Mouse (Mus musculus) limb, embryonic 15.5 days (tissue): ENCODE measurements around the gene Rab3gap1. TPM values are rescaled to one million over a fixed set of nuclear protein-coding genes. Genes with fewer than 3 reads are reported as not detected.
"Not testable (repeated sequence)": the region's sequence is repeated elsewhere in the genome, so short reads cannot be mapped to it uniquely, and the experiment has no call there.

Source experiments
- ATAC-seq: fragments of 200-750 bp; cut with Nextera tagmentation; 2 replicates; pipeline ENCODE4 v1.8.0; 2017; ENCODE audit warnings: low read depth, moderate TSS enrichment; ENCODE audit not compliant: insufficient number of reproducible peaks, low FRiP score, low TSS enrichment
- H3K27ac ChIP-seq: fragments of 300-500 bp; sonication (generic); 2 replicates; pipeline ENCODE4 v1.5.1; 2015; ENCODE audit warnings: moderate library complexity, mild to moderate bottlenecking, inconsistent platforms
- H3K27me3 ChIP-seq: fragments of 300-500 bp; sonication (generic); 2 replicates; pipeline ENCODE4 v1.6.1; 2015; ENCODE audit warnings: inconsistent platforms
- H3K36me3 ChIP-seq: fragments of 300-500 bp; sonication (generic); 2 replicates; pipeline ENCODE4 v1.6.1; 2015; ENCODE audit warnings: inconsistent platforms
- H3K4me1 ChIP-seq: fragments of 300-500 bp; sonication (generic); 2 replicates; pipeline ENCODE4 v1.6.1; 2015; ENCODE audit warnings: inconsistent platforms
- H3K4me2 ChIP-seq: fragments of 300-500 bp; sonication (generic); 2 replicates; pipeline ENCODE4 v1.6.1; 2015; ENCODE audit warnings: mild to moderate bottlenecking, inconsistent platforms
- H3K4me3 ChIP-seq: fragments of 300-500 bp; sonication (generic); 2 replicates; pipeline ENCODE4 v1.5.1; 2015; ENCODE audit warnings: mild to moderate bottlenecking, inconsistent platforms
- H3K9ac ChIP-seq: fragments of 300-500 bp; sonication (generic); 2 replicates; pipeline ENCODE4 v1.6.1; 2015; ENCODE audit warnings: inconsistent platforms
- H3K9me3 ChIP-seq: fragments of 300-500 bp; sonication (generic); 2 replicates; pipeline ENCODE4 v1.6.1; 2016; ENCODE audit warnings: inconsistent platforms
- WGBS: fragments of 180-500 bp; shearing (Covaris S2); methylation state at CpG from one replicate; pipeline ENCODE4 v1.1.7; 2015; 5-methylcytosine and 5-hydroxymethylcytosine counted together
- polyA plus RNA-seq: library from polyadenylated mRNA; unstranded; fragments of >200 nt; fragmentation: Nextera tagmentation; extraction: Ambion mirVana; gene quantifications from 2 replicates; pipeline ENCODE4 v1.2.1, GENCODE M21; 2015

The Rab3gap1 gene
- polyA plus RNA-seq, 1 experiment from 2014 or later = 22.5 TPM

- no peak overlapping the region for H3K4me2 ChIP-seq
- H3K4me3 ChIP-seq = no peak overlapping the region
- H3K27ac ChIP-seq = no peak overlapping the region
- no peaks in the 10 kb centered on the region for H3K9me3 ChIP-seq
- no peak for ATAC-seq
- H3K36me3 ChIP-seq = peaks cover 72% of the 10 kb centered on the region
- 64% methylated on average over 8 of the region's 8 CpGs for WGBS
- H3K27me3 ChIP-seq = no peaks in the 10 kb centered on the region
- H3K9ac ChIP-seq = no peak overlapping the region
- H3K4me1 ChIP-seq = no peaks in the 10 kb centered on the region
These were observed 68.7 kb downstream of the Rab3gap1 start for GRCm38 (mm10) chr1:127937277-127937676.

- peaks cover 76% of the 10 kb centered on the region for H3K36me3 ChIP-seq
These were observed 73.7 kb downstream of the Rab3gap1 start for GRCm38 (mm10) chr1:127942231-127942630.

GRCm38 (mm10) chr1:127943516-127943915 is 74.9 kb downstream of the Rab3gap1 start:
- Histone ChIP-seq H3K27ac (no peak overlapping the region), H3K9ac (no peak overlapping the region), H3K36me3 (peaks cover 63% of the 10 kb centered on the region), H3K4me3 (no peak overlapping the region), H3K9me3 (no peaks in the 10 kb centered on the region), H3K4me1 (no peaks in the 10 kb centered on the region), H3K4me2 (no peak overlapping the region), H3K27me3 (no peaks in the 10 kb centered on the region)
- ATAC-seq = no peak
- 83% methylated on average over 6 of the region's 6 CpGs for WGBS

More at GRCm38 (mm10) chr1:127942231-127942630, 73.7 kb downstream of the Rab3gap1 start:
- Histone ChIP-seq H3K27ac (no peak overlapping the region), H3K4me3 (no peak overlapping the region), H3K9ac (no peak overlapping the region), H3K4me2 (no peak overlapping the region), H3K9me3 (no peaks in the 10 kb centered on the region), H3K27me3 (no peaks in the 10 kb centered on the region), H3K4me1 (no peaks in the 10 kb centered on the region)
- 91% methylated on average over 10 of the region's 10 CpGs for WGBS
- ATAC-seq = no peak

DNA sequence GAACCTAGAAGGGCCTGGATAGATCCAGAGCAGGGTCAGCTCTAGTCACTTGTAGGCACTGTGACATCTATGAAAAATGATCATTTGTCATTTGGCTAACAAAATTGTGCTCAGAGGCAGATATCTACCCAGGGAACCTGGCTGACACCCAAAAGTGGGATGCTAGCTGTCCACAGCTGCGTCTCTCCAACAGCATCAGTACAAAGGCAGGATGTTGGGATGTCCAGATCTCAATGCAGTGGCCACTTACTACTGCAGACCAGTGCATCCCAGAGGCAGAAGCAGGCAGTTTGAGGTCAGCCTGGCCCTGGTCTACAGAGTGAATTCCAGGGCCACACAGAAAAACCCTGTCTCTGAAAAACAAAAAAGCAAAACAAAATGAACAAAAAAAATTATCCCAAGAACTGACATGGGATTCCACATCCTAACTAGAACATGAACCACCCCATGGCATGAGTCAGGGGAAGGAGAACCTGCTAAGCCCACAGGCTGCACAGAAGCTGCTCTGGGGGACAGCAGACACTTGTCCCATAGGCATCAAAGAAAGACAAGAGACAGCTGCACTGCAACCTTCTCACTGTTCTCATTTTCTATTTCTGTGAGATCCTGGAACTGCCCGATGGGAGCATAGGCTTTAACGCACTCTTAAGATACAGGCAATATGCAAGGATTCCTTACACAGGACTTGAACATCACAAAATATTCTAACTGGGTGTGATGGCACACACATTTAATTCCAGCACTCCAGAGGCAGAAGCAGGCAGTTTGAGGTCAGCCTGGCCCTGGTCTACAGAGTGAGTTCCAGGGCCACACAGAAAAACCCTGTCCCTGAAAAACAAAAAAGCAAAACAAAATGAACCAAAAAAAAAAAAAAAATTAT is 77.4 kb downstream of the Rab3gap1 start:
- no peak overlapping the region for H3K9ac ChIP-seq
- no peaks in the 10 kb centered on the region for H3K4me1 ChIP-seq
- 82% methylated on average over 3 of the region's 3 CpGs for WGBS
- H3K27ac ChIP-seq = no peak overlapping the region
- H3K4me2 ChIP-seq = no peak overlapping the region
- no peaks in the 10 kb centered on the region for H3K9me3 ChIP-seq
- H3K4me3 ChIP-seq = no peak overlapping the region
- H3K27me3 ChIP-seq = no peaks in the 10 kb centered on the region
- no peak for ATAC-seq
- peaks cover 39% of the 10 kb centered on the region for H3K36me3 ChIP-seq

GRCm38 (mm10) chr1:127946615-127947249 is 78.2 kb downstream of the Rab3gap1 start:
- H3K9ac ChIP-seq = no peak overlapping the region
- no peak overlapping the region for H3K4me3 ChIP-seq
- H3K36me3 ChIP-seq = peaks cover 33% of the 10 kb centered on the region
- no peaks in the 10 kb centered on the region for H3K9me3 ChIP-seq
- no peaks in the 10 kb centered on the region for H3K27me3 ChIP-seq
- H3K4me2 ChIP-seq = no peak overlapping the region
- H3K27ac ChIP-seq = no peak overlapping the region
- H3K4me1 ChIP-seq = no peaks in the 10 kb centered on the region
- ATAC-seq = no peak
- whole genome bisulfite sequencing = 88% methylated on average over 5 of the region's 5 CpGs

- ATAC-seq = no peak
- Histone ChIP-seq H3K27ac (no peak overlapping the region), H3K36me3 (peaks cover 17% of the 10 kb centered on the region), H3K4me2 (no peak overlapping the region), H3K9me3 (no peaks in the 10 kb centered on the region), H3K4me1 (no peaks in the 10 kb centered on the region), H3K9ac (no peak overlapping the region), H3K27me3 (no peaks in the 10 kb centered on the region), H3K4me3 (no peak overlapping the region)
- WGBS = 76% methylated on average over 5 of the region's 5 CpGs
These were observed 80.2 kb downstream of the Rab3gap1 start for GRCm38 (mm10) chr1:127948748-127949147.

GRCm38 (mm10) chr1:127952276-127952675 is 83.7 kb downstream of the Rab3gap1 start:
- no peaks in the 10 kb centered on the region for H3K4me1 ChIP-seq
- H3K27ac ChIP-seq = no peak overlapping the region
- no peak for ATAC-seq
- no peaks in the 10 kb centered on the region for H3K9me3 ChIP-seq
- H3K27me3 ChIP-seq = no peaks in the 10 kb centered on the region
- H3K36me3 ChIP-seq = peaks cover 4% of the 10 kb centered on the region; the same call in 1 of the 2 replicates
- no peak overlapping the region for H3K9ac ChIP-seq
- H3K4me3 ChIP-seq = no peak overlapping the region
- H3K4me2 ChIP-seq = no peak overlapping the region
- 79% methylated on average over 4 of the region's 4 CpGs for WGBS

DNA sequence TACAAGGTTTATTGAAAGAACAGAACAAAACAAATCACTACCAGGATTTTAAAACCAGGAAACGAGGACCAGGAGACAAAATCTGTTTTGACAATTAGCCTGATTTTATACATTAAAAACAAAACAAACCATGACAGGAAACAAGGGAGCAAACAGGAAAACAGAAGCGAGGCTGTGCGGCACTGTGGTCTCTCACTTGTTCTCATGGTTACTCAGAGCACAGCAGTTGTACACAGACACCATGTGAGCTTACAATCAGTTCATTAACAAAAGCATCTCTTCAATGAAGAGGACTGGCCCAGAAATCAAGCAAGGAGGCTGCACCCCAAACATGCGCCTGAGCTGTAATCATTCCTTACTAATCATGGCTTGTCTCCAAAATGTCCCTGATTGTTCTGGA is 85.6 kb downstream of the Rab3gap1 start:
- H3K27ac ChIP-seq, H3K9me3 ChIP-seq, H3K27me3 ChIP-seq, H3K36me3 ChIP-seq, H3K9ac ChIP-seq, ATAC-seq, H3K4me2 ChIP-seq, H3K4me3 ChIP-seq, H3K4me1 ChIP-seq: not testable (repeated sequence)
- 83% methylated on average over 4 of the region's 4 CpGs for WGBS

DNA sequence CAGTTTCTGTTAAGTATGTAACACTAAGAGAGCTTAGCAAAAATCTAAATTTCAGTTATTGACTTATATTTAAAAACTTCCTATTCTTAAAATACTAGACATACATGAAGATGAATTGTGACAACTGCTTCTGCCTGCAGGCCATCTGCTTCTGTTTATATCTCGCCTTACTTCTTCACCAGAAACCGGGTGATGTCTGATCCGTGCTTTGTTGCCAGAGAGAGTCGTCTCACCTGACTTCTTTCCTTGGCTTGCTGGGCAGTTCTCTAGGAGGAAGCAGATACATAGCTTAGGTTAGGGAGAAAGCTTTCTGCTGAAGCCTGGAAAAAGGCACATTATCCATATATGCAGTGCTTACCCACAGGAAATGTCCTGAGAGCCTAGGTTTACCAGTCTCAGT is 86.2 kb downstream of the Rab3gap1 start:
- ATAC-seq = no peak
- 0 out of 2 replicates have a peak, but pooled peaks cover 2% of the 10 kb centered on the region for H3K4me1 ChIP-seq
- no peak overlapping the region for H3K4me2 ChIP-seq
- H3K27ac ChIP-seq = no peak overlapping the region
- H3K4me3 ChIP-seq = no peak overlapping the region
- peaks cover 4% of the 10 kb centered on the region; the same call in 1 of the 2 replicates for H3K36me3 ChIP-seq
- WGBS = 58% methylated on average over 4 of the region's 4 CpGs
- H3K9me3 ChIP-seq = no peaks in the 10 kb centered on the region
- H3K27me3 ChIP-seq = no peaks in the 10 kb centered on the region
- no peak overlapping the region for H3K9ac ChIP-seq

- ATAC-seq = no peak
- Histone ChIP-seq H3K27ac (no peak overlapping the region), H3K27me3 (no peaks in the 10 kb centered on the region), H3K36me3 (peaks cover 4% of the 10 kb centered on the region; the same call in 1 of the 2 replicates), H3K4me1 (0 out of 2 replicates have a peak, but pooled peaks cover 2% of the 10 kb centered on the region), H3K4me2 (no peak overlapping the region), H3K4me3 (no peak overlapping the region), H3K9me3 (no peaks in the 10 kb centered on the region), H3K9ac (no peak overlapping the region)
- 90% methylated on average over 1 of the region's 1 CpGs for WGBS
These were observed 88.0 kb downstream of the Rab3gap1 start for GRCm38 (mm10) chr1:127956524-127956923.

- Histone ChIP-seq H3K4me1 (0 out of 2 replicates have a peak, but pooled peaks cover 2% of the 10 kb centered on the region), H3K4me2 (no peak overlapping the region), H3K27me3 (no peaks in the 10 kb centered on the region), H3K27ac (no peak overlapping the region), H3K36me3 (no peaks in the 10 kb centered on the region), H3K9me3 (no peaks in the 10 kb centered on the region), H3K4me3 (no peak overlapping the region), H3K9ac (no peak overlapping the region)
- WGBS = 48% methylated on average over 5 of the region's 5 CpGs
- ATAC-seq = no peak
These were observed 90.2 kb downstream of the Rab3gap1 start for GRCm38 (mm10) chr1:127958801-127959200.

GRCm38 (mm10) chr1:127959312-127959718 is 90.7 kb downstream of the Rab3gap1 start:
- no peak for ATAC-seq
- WGBS = 69% methylated on average over 7 of the region's 7 CpGs
- Histone ChIP-seq H3K4me2 (no peak overlapping the region), H3K36me3 (no peaks in the 10 kb centered on the region), H3K9ac (no peak overlapping the region), H3K4me3 (no peak overlapping the region), H3K27me3 (no peaks in the 10 kb centered on the region), H3K4me1 (0 out of 2 replicates have a peak, but pooled peaks cover 2% of the 10 kb centered on the region), H3K9me3 (no peaks in the 10 kb centered on the region), H3K27ac (no peak overlapping the region)
